Mouse (Mus musculus): ENCODE results near the gene Teddm2.

DNA sequence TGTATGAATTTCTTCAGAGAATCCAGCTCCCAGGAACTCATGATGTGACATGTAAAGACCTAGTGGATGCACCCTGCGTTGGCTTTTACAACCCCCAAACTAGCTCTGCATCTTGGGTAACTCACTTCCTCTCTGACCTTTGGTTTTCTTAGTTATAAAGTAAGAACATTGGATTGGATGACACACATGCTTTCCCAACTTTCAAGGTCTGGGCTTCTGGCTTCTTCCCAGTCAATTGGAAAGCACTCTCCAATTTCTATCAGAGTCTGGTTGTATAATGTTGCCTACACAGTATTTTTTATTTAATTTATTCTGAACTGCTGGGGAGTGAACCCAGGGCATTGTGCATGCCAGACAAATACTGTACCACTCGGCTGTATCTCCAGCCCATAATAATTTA is 30.4 kb upstream of the Teddm2 start:
- TF ChIP-seq CTCF (IDR thresholded peaks at IDR 0.05; ENCODE audit: extremely low read depth, insufficient read length, insufficient replicate concordance, low read depth, low read length) (no peak), POLR2A (IDR thresholded peaks at IDR 0.05; ENCODE audit: low read depth, low read length) (no peak)

Data from small intestine, adult 2 months (tissue).